Mouse (Mus musculus) neural tube, embryonic 14.5 days (tissue): ENCODE measurements at regions not wholly inside any gene's neighbourhood (a gene's known extent, or its start where the extent isn't known, plus 50 kb on each side); places are given as distances from the start of the nearest gene placed in this dataset.

Source experiments
- ATAC-seq: fragments of 200-750 bp; cut with Nextera tagmentation; 2 replicates; pipeline ENCODE4 v1.8.0; 2017; ENCODE audit warnings: low read depth, mild to moderate bottlenecking, moderate TSS enrichment, moderate library complexity
- H3K27ac ChIP-seq: fragments of 300-500 bp; sonication (generic); 2 replicates; pipeline ENCODE4 v1.5.1; 2014; ENCODE audit warnings: low read depth, mild to moderate bottlenecking, control low read depth, low read length, moderate library complexity, mixed read lengths
- H3K27me3 ChIP-seq: fragments of 300-500 bp; sonication (generic); 2 replicates; pipeline ENCODE4 v1.6.1; 2014; ENCODE audit warnings: low read length; ENCODE audit not compliant: control insufficient read depth, insufficient read depth
- H3K36me3 ChIP-seq: fragments of 300-500 bp; sonication (generic); 2 replicates; pipeline ENCODE4 v1.6.1; 2014; ENCODE audit warnings: low read length, mixed read lengths; ENCODE audit not compliant: control insufficient read depth, insufficient read depth
- H3K4me1 ChIP-seq: fragments of 300-500 bp; sonication (generic); 2 replicates; pipeline ENCODE4 v1.6.1; 2014; ENCODE audit warnings: low read length; ENCODE audit not compliant: control insufficient read depth, insufficient read depth
- H3K4me2 ChIP-seq: fragments of 300-500 bp; sonication (generic); 2 replicates; pipeline ENCODE4 v1.6.1; 2014; ENCODE audit warnings: mild to moderate bottlenecking, low read depth, low read length, control low read depth
- H3K4me3 ChIP-seq: fragments of 300-500 bp; sonication (generic); 2 replicates; pipeline ENCODE4 v1.5.1; 2014; ENCODE audit warnings: low read depth, low read length, control low read depth, mixed read lengths
- H3K9ac ChIP-seq: fragments of 300-500 bp; sonication (generic); replicated peaks from 2 replicates; pipeline ENCODE4 v1.6.1; 2014; ENCODE audit warnings: low read depth, mild to moderate bottlenecking, control low read depth, low read length, mixed read lengths
- H3K9me3 ChIP-seq: fragments of 300-500 bp; sonication (generic); 2 replicates; pipeline ENCODE4 v1.6.1; 2016; ENCODE audit warnings: low read length; ENCODE audit not compliant: control insufficient read depth
- WGBS: fragments of 180-500 bp; shearing (Covaris S2); extraction: QIAGEN DNeasy Blood & Tissue Kit; methylation state at CpG from one replicate; pipeline ENCODE4 v1.1.7; 2014; 5-methylcytosine and 5-hydroxymethylcytosine counted together

GRCm38 (mm10) chr15:69336491-69336890 is 2835.8 kb upstream of the Lrrc6 start:
- H3K4me2 ChIP-seq = no peak overlapping the region
- H3K4me1 ChIP-seq = no peaks in the 10 kb centered on the region
- H3K4me3 ChIP-seq = no peak overlapping the region
- no peaks in the 10 kb centered on the region for H3K9me3 ChIP-seq
- no peak overlapping the region for H3K9ac ChIP-seq
- no peaks in the 10 kb centered on the region for H3K27me3 ChIP-seq
- ATAC-seq = no peak
- no peaks in the 10 kb centered on the region for H3K36me3 ChIP-seq
- WGBS = 82% methylated on average over 2 of the region's 2 CpGs
- H3K27ac ChIP-seq = no peak overlapping the region

GRCm38 (mm10) chr15:69326537-69326936 is 2825.8 kb upstream of the Lrrc6 start:
- Histone ChIP-seq H3K27ac (no peak overlapping the region), H3K36me3 (no peaks in the 10 kb centered on the region), H3K9ac (no peak overlapping the region), H3K27me3 (no peaks in the 10 kb centered on the region), H3K4me3 (no peak overlapping the region), H3K4me2 (no peak overlapping the region), H3K9me3 (no peaks in the 10 kb centered on the region), H3K4me1 (no peaks in the 10 kb centered on the region)
- ATAC-seq = no peak

GRCm38 (mm10) chr15:69303100-69303499 is 2802.4 kb upstream of the Lrrc6 start:
- Histone ChIP-seq H3K4me3 (no peak overlapping the region), H3K9me3 (no peaks in the 10 kb centered on the region), H3K4me1 (no peaks in the 10 kb centered on the region), H3K36me3 (no peaks in the 10 kb centered on the region), H3K9ac (no peak overlapping the region), H3K27ac (no peak overlapping the region), H3K4me2 (no peak overlapping the region), H3K27me3 (no peaks in the 10 kb centered on the region)
- 74% methylated on average over 5 of the region's 5 CpGs for WGBS
- ATAC-seq = no peak

GRCm38 (mm10) chr15:69291273-69291672 is 2790.6 kb upstream of the Lrrc6 start:
- no peaks in the 10 kb centered on the region for H3K9me3 ChIP-seq
- WGBS = 38% methylated on average over 1 of the region's 1 CpGs
- H3K27me3 ChIP-seq = no peaks in the 10 kb centered on the region
- H3K27ac ChIP-seq = no peak overlapping the region
- H3K4me3 ChIP-seq = no peak overlapping the region
- H3K4me2 ChIP-seq = no peak overlapping the region
- no peaks in the 10 kb centered on the region for H3K4me1 ChIP-seq
- no peaks in the 10 kb centered on the region for H3K36me3 ChIP-seq
- H3K9ac ChIP-seq = no peak overlapping the region
- ATAC-seq = no peak

GRCm38 (mm10) chr15:69275546-69276255 is 2775.0 kb upstream of the Lrrc6 start:
- ATAC-seq = no peak

GRCm38 (mm10) chr15:69274225-69274766 is 2773.6 kb upstream of the Lrrc6 start:
- Histone ChIP-seq H3K9ac (no peak overlapping the region), H3K4me1 (no peaks in the 10 kb centered on the region), H3K36me3 (no peaks in the 10 kb centered on the region), H3K27me3 (no peaks in the 10 kb centered on the region), H3K9me3 (no peaks in the 10 kb centered on the region), H3K4me3 (no peak overlapping the region), H3K4me2 (no peak overlapping the region), H3K27ac (no peak overlapping the region)
- WGBS = 60% methylated on average over 8 of the region's 8 CpGs
- ATAC-seq = no peak

More at GRCm38 (mm10) chr15:69275546-69276255, 2775.0 kb upstream of the Lrrc6 start:
- Histone ChIP-seq H3K4me3 (no peak overlapping the region), H3K9ac (no peak overlapping the region), H3K27ac (no peak overlapping the region), H3K27me3 (no peaks in the 10 kb centered on the region), H3K4me1 (no peaks in the 10 kb centered on the region), H3K36me3 (no peaks in the 10 kb centered on the region), H3K4me2 (no peak overlapping the region), H3K9me3 (no peaks in the 10 kb centered on the region)

GRCm38 (mm10) chr15:69273518-69273917 is 2772.8 kb upstream of the Lrrc6 start:
- Histone ChIP-seq H3K9me3 (no peaks in the 10 kb centered on the region), H3K4me1 (no peaks in the 10 kb centered on the region), H3K27ac (no peak overlapping the region), H3K36me3 (no peaks in the 10 kb centered on the region), H3K9ac (no peak overlapping the region), H3K27me3 (no peaks in the 10 kb centered on the region), H3K4me3 (no peak overlapping the region), H3K4me2 (no peak overlapping the region)
- no peak for ATAC-seq
- WGBS = 95% methylated on average over 1 of the region's 1 CpGs

- Histone ChIP-seq H3K36me3 (no peaks in the 10 kb centered on the region), H3K4me3 (no peak overlapping the region), H3K4me1 (no peaks in the 10 kb centered on the region), H3K27me3 (no peaks in the 10 kb centered on the region), H3K9me3 (no peaks in the 10 kb centered on the region), H3K27ac (no peak overlapping the region), H3K9ac (no peak overlapping the region), H3K4me2 (no peak overlapping the region)
- ATAC-seq = no peak
- 97% methylated on average over 1 of the region's 1 CpGs for WGBS
Measured at GRCm38 (mm10) chr15:69261940-69262339, 2761.2 kb upstream of the Lrrc6 start.

GRCm38 (mm10) chr15:69257161-69257778 is 2756.6 kb upstream of the Lrrc6 start:
- Histone ChIP-seq H3K36me3 (no peaks in the 10 kb centered on the region), H3K27me3 (no peaks in the 10 kb centered on the region), H3K27ac (no peak overlapping the region), H3K9ac (no peak overlapping the region), H3K4me1 (no peaks in the 10 kb centered on the region), H3K4me2 (no peak overlapping the region), H3K9me3 (no peaks in the 10 kb centered on the region), H3K4me3 (no peak overlapping the region)
- ATAC-seq = peak; percentile 65; the same call in 1 of the 2 replicates
- WGBS = 21% methylated on average over 3 of the region's 3 CpGs
